Mouse (Mus musculus) forebrain, embryonic 10.5 days (tissue): Measurements from ENCODE around the gene 4930402H24Rik. TPM values are rescaled to one million over a fixed set of nuclear protein-coding genes. Genes with fewer than 3 reads are reported as not detected.
A peak's percentile ranks its signal among the peaks of the same experiment; 100 is the strongest.

Experiments
- DNase-seq: peaks from one replicate; pipeline ENCODE4 v3.0.0-alpha.2; 2017; ENCODE audit warnings: low spot score; ENCODE audit errors: extremely low spot score
- H3K27ac ChIP-seq: fragments of 300-500 bp; sonication (generic); 2 replicates; pipeline ENCODE4 v1.5.1; 2016; ENCODE audit warnings: mild to moderate bottlenecking
- H3K27me3 ChIP-seq: fragments of 300-500 bp; sonication (generic); 2 replicates; pipeline ENCODE4 v1.6.1; 2016; ENCODE audit warnings: mild to moderate bottlenecking; ENCODE audit not compliant: poor library complexity, severe bottlenecking
- H3K36me3 ChIP-seq: fragments of 300-500 bp; sonication (generic); replicated peaks from 2 replicates; pipeline ENCODE4 v1.6.1; 2016; ENCODE audit warnings: mild to moderate bottlenecking, moderate library complexity
- H3K4me1 ChIP-seq: fragments of 300-500 bp; sonication (generic); 2 replicates; pipeline ENCODE4 v1.6.1; 2016
- H3K4me3 ChIP-seq: fragments of 300-500 bp; sonication (generic); 2 replicates; pipeline ENCODE4 v1.5.1; 2016; ENCODE audit warnings: mild to moderate bottlenecking, moderate library complexity
- H3K9me3 ChIP-seq: fragments of 300-500 bp; sonication (generic); 2 replicates; pipeline ENCODE4 v1.6.1; 2016; ENCODE audit warnings: mild to moderate bottlenecking, moderate library complexity
- WGBS: fragments of 180-500 bp; shearing (Covaris S2); methylation state at CpG from one replicate; pipeline ENCODE4 v1.1.7; 2016; 5-methylcytosine and 5-hydroxymethylcytosine counted together
- polyA plus RNA-seq: library from polyadenylated mRNA; unstranded; fragments of >200 nt; fragmentation: Nextera tagmentation; extraction: Ambion mirVana; gene quantifications from 2 replicates; pipeline ENCODE4 v1.2.1, GENCODE M21; 2016

Gene 4930402H24Rik
- polyA plus RNA-seq, 1 experiment from 2014 or later = 24.3 TPM

- H3K4me3 ChIP-seq = no peak overlapping the region
- DNase-seq = no peak
- WGBS = 61% methylated on average over 1 of the region's 1 CpGs
- no peaks in the 10 kb centered on the region; the same call in 1 of the 2 replicates for H3K36me3 ChIP-seq
- no peaks in the 10 kb centered on the region for H3K27me3 ChIP-seq
- peaks cover 19% of the 10 kb centered on the region for H3K4me1 ChIP-seq
- H3K27ac ChIP-seq = no peak overlapping the region
- no peaks in the 10 kb centered on the region for H3K9me3 ChIP-seq
Measured at GRCm38 (mm10) chr2:130911691-130912090, 5.5 kb upstream of the 4930402H24Rik start.

- Histone ChIP-seq H3K27me3 (no peaks in the 10 kb centered on the region), H3K4me3 (peak overlapping the region; percentile 95), H3K4me1 (peaks cover 25% of the 10 kb centered on the region), H3K27ac (peak overlapping the region; percentile 89), H3K36me3 (no peaks in the 10 kb centered on the region), H3K9me3 (no peaks in the 10 kb centered on the region)
- under 1% methylated on average over 58 of the region's 58 CpGs for whole genome bisulfite sequencing
- peak; percentile 37 for DNase-seq
Measured at GRCm38 (mm10) chr2:130906584-130907315, 544 bp upstream of the 4930402H24Rik start.

DNA sequence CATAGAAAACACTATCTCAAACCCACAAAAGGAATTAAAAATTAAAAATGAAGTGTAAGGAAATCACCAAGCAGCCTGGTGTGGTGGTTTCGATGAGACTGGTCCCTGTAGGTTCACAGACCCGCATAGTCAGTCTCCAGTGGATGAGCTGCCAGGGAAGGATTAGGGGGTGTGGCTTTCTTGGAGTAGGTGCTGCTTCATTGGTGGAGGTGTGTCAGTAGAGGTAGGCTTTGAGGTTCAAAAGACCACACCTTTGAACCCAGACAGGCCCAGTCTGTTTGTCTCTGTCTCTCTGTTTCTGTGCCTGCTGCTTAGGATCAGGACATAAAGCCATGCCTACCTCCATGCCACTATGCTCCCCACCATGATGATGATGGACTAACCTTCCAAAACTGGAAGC lies 7.4 kb downstream of the 4930402H24Rik start:
- no peaks in the 10 kb centered on the region for H3K4me1 ChIP-seq
- H3K27ac ChIP-seq = no peak overlapping the region
- H3K9me3 ChIP-seq = no peaks in the 10 kb centered on the region
- no peak for DNase-seq
- H3K4me3 ChIP-seq = no peak overlapping the region
- H3K36me3 ChIP-seq = no peaks in the 10 kb centered on the region; the same call in 1 of the 2 replicates
- H3K27me3 ChIP-seq = no peaks in the 10 kb centered on the region
- 90% methylated on average over 2 of the region's 2 CpGs for WGBS

- H3K9me3 ChIP-seq = no peaks in the 10 kb centered on the region
- H3K27ac ChIP-seq = no peak overlapping the region
- H3K36me3 ChIP-seq = no peaks in the 10 kb centered on the region; the same call in 1 of the 2 replicates
- no peaks in the 10 kb centered on the region for H3K4me1 ChIP-seq
- DNase-seq = no peak
- H3K27me3 ChIP-seq = no peaks in the 10 kb centered on the region
- WGBS = 83% methylated on average over 2 of the region's 2 CpGs
- H3K4me3 ChIP-seq = no peak overlapping the region
Measured at GRCm38 (mm10) chr2:130897856-130898255, 8.3 kb downstream of the 4930402H24Rik start.

DNA sequence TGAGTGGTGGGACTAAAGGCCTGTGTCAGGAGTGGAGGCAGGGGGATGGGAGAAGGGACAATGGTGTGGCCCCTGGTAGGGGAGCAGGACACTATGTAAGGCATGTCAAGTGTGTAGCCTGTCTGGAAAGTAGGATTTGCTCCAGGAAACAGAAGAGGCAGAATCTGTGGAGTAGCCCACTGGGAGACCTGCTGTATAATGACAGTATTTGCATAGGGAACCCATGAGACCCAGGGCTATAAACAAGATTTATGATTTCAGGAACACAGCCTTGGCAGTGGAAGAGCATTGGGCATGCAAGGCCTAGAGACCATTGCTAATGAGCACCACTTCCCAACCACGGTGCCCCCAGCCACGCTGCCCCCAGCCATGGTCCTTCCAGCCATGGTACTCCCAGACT lies 9.3 kb downstream of the 4930402H24Rik start:
- Histone ChIP-seq H3K4me1 (no peaks in the 10 kb centered on the region), H3K27ac (no peak overlapping the region), H3K4me3 (no peak overlapping the region), H3K36me3 (peaks cover under 1% of the 10 kb centered on the region; the same call in 1 of the 2 replicates), H3K9me3 (no peaks in the 10 kb centered on the region), H3K27me3 (no peaks in the 10 kb centered on the region)
- DNase-seq = no peak
- WGBS = 90% methylated on average over 2 of the region's 2 CpGs

- WGBS = 91% methylated on average over 1 of the region's 1 CpGs
Measured at GRCm38 (mm10) chr2:130887456-130887855, 18.8 kb downstream of the 4930402H24Rik start.

DNA sequence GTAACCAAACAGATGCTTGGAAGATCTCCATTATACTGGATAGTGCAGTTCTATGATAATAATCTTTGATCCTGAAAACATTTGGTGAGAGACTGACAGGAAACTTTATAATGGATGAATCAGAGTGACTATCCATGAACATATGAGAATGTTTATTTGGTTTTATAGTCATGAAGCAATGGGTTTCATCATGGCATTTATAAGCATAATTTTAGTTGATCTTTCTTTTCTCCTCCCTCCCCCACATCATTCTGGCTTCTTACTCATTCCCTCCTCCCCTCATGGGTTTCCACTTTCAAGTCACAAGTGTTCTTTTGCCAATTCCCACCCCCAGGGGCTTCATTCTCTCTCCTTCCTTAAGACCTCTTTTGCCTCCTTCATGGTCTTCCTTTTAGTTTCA lies 19.2 kb downstream of the 4930402H24Rik start:
- no peak for DNase-seq
- no peaks in the 10 kb centered on the region for H3K9me3 ChIP-seq

More at GRCm38 (mm10) chr2:130887456-130887855, 18.8 kb downstream of the 4930402H24Rik start:
- no peaks in the 10 kb centered on the region for H3K9me3 ChIP-seq
- DNase-seq = no peak
- H3K4me1 ChIP-seq = no peaks in the 10 kb centered on the region
- H3K36me3 ChIP-seq = 0 out of 2 replicates have a peak, but pooled peaks cover 9% of the 10 kb centered on the region
- no peak overlapping the region for H3K4me3 ChIP-seq
- H3K27ac ChIP-seq = no peak overlapping the region
- no peaks in the 10 kb centered on the region for H3K27me3 ChIP-seq

DNA sequence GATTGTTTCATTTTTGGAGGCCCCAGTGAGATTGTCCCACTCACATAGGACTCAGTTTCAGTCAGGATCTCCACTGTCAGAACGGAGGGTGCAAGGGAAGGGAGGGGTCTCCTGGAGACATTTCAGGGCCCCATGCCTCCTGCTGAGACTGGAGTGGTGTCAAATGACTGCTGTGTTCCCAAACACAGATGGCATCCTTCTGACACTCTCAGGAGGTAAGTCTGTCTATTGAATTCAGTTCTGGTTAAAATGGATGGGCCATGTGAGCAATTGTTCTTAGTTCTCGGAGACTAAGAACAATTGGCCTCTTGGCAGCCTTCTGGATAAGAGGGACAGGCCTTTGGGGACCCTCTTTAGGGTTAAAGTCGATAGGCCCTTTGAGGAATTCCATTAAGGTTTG lies 28.8 kb downstream of the 4930402H24Rik start:
- 65% methylated on average over 3 of the region's 3 CpGs for WGBS
- Histone ChIP-seq H3K9me3 (no peaks in the 10 kb centered on the region), H3K36me3 (peaks cover 11% of the 10 kb centered on the region; the same call in 1 of the 2 replicates), H3K27ac (no peak overlapping the region), H3K4me1 (peaks cover 14% of the 10 kb centered on the region; the same call in 1 of the 2 replicates), H3K4me3 (no peak overlapping the region), H3K27me3 (no peaks in the 10 kb centered on the region)
- DNase-seq = no peak

More for the DNA sequence above, 19.2 kb downstream of the 4930402H24Rik start:
- H3K27ac ChIP-seq = no peak overlapping the region
- H3K27me3 ChIP-seq = no peaks in the 10 kb centered on the region
- H3K36me3 ChIP-seq = 0 out of 2 replicates have a peak, but pooled peaks cover 9% of the 10 kb centered on the region
- H3K4me3 ChIP-seq = no peak overlapping the region
- H3K4me1 ChIP-seq = no peaks in the 10 kb centered on the region

DNA sequence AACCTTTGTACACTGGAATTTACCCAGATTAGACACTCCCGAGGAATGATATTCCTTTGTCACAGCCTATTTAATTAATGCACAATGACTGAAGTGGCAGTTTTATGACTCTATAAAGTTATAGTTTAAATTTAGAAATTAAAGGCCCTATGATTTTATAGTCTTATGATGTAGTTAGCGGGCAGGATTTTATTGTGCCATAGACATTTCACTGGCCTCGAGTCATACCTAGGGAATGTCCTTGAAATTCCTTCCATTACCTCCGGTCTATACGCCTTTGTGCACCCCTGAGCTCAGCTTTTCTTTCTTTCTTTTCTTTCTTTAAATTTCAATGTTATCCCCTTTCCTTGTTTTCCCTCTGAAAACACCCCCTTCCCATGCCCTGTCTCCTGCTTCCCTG lies 35.3 kb downstream of the 4930402H24Rik start:
- peaks cover 3% of the 10 kb centered on the region; the same call in 1 of the 2 replicates for H3K4me1 ChIP-seq
- 90% methylated on average over 5 of the region's 5 CpGs for WGBS
- DNase-seq = no peak

GRCm38 (mm10) chr2:130862091-130862490 lies 44.1 kb downstream of the 4930402H24Rik start:
- H3K4me1 ChIP-seq = no peaks in the 10 kb centered on the region
- H3K27ac ChIP-seq = no peak overlapping the region
- no peaks in the 10 kb centered on the region for H3K36me3 ChIP-seq
- H3K27me3 ChIP-seq = no peaks in the 10 kb centered on the region
- H3K4me3 ChIP-seq = no peak overlapping the region
- no peak for DNase-seq
- H3K9me3 ChIP-seq = no peaks in the 10 kb centered on the region
- WGBS = 90% methylated on average over 3 of the region's 3 CpGs

More for the DNA sequence above, 35.3 kb downstream of the 4930402H24Rik start:
- Histone ChIP-seq H3K27me3 (no peaks in the 10 kb centered on the region), H3K4me3 (no peak overlapping the region), H3K9me3 (no peaks in the 10 kb centered on the region), H3K36me3 (no peaks in the 10 kb centered on the region), H3K27ac (no peak overlapping the region)

- Histone ChIP-seq H3K36me3 (no peaks in the 10 kb centered on the region), H3K27ac (no peak overlapping the region), H3K9me3 (no peaks in the 10 kb centered on the region), H3K4me1 (no peaks in the 10 kb centered on the region), H3K4me3 (no peak overlapping the region), H3K27me3 (no peaks in the 10 kb centered on the region)
- DNase-seq = no peak
- WGBS = 100% methylated on average over 1 of the region's 1 CpGs
Measured at GRCm38 (mm10) chr2:130852964-130853363, 53.2 kb downstream of the 4930402H24Rik start.

GRCm38 (mm10) chr2:130851363-130852246 lies 54.6 kb downstream of the 4930402H24Rik start:
- no peaks in the 10 kb centered on the region for H3K27me3 ChIP-seq
- 88% methylated on average over 9 of the region's 9 CpGs for WGBS
- no peaks in the 10 kb centered on the region for H3K4me1 ChIP-seq
- no peaks in the 10 kb centered on the region for H3K36me3 ChIP-seq
- H3K9me3 ChIP-seq = no peaks in the 10 kb centered on the region
- no peak for DNase-seq
- H3K27ac ChIP-seq = no peak overlapping the region
- no peak overlapping the region for H3K4me3 ChIP-seq

GRCm38 (mm10) chr2:130849688-130850087 lies 56.5 kb downstream of the 4930402H24Rik start:
- no peak overlapping the region for H3K27ac ChIP-seq
- DNase-seq = no peak
- H3K36me3 ChIP-seq = no peaks in the 10 kb centered on the region
- no peak overlapping the region for H3K4me3 ChIP-seq
- H3K4me1 ChIP-seq = no peaks in the 10 kb centered on the region
- WGBS = 73% methylated on average over 4 of the region's 4 CpGs
- no peaks in the 10 kb centered on the region for H3K9me3 ChIP-seq
- H3K27me3 ChIP-seq = no peaks in the 10 kb centered on the region
